Mouse (Mus musculus) stomach, embryonic 16.5 days (tissue): ENCODE results near the gene Cacfd1. TPM values are rescaled to one million over a fixed set of nuclear protein-coding genes. Genes with fewer than 3 reads are reported as not detected.

Experiments used
- ATAC-seq: fragments of 200-750 bp; cut with Nextera tagmentation; 2 replicates; pipeline ENCODE4 v1.8.0; 2017; ENCODE audit warnings: moderate number of reproducible peaks, moderate TSS enrichment; ENCODE audit not compliant: insufficient read depth, low FRiP score
- H3K27ac ChIP-seq: fragments of 300-500 bp; sonication (generic); 2 replicates; pipeline ENCODE4 v1.5.1; 2014; ENCODE audit warnings: low read length
- H3K27me3 ChIP-seq: fragments of 300-500 bp; sonication (generic); 2 replicates; pipeline ENCODE4 v1.6.1; 2014; ENCODE audit warnings: low read length, control low read depth, mixed read lengths; ENCODE audit not compliant: control insufficient read depth, insufficient read depth
- H3K36me3 ChIP-seq: fragments of 300-500 bp; sonication (generic); 2 replicates; pipeline ENCODE4 v1.6.1; 2014; ENCODE audit warnings: low read length; ENCODE audit not compliant: control insufficient read depth, insufficient read depth
- H3K4me1 ChIP-seq: fragments of 300-500 bp; sonication (generic); 2 replicates; pipeline ENCODE4 v1.6.1; 2014; ENCODE audit warnings: low read length, control low read depth, mixed read lengths; ENCODE audit not compliant: control insufficient read depth, insufficient read depth
- H3K4me2 ChIP-seq: fragments of 300-500 bp; sonication (generic); 2 replicates; pipeline ENCODE4 v1.6.1; 2014; ENCODE audit warnings: low read depth, low read length, mixed read lengths
- H3K4me3 ChIP-seq: fragments of 300-500 bp; sonication (generic); replicated peaks from 2 replicates; pipeline ENCODE4 v1.5.1; 2014; ENCODE audit warnings: mild to moderate bottlenecking, low read length
- H3K9ac ChIP-seq: fragments of 300-500 bp; sonication (generic); 2 replicates; pipeline ENCODE4 v1.6.1; 2014; ENCODE audit warnings: low read length
- H3K9me3 ChIP-seq: fragments of 300-500 bp; sonication (generic); replicated peaks from 2 replicates; pipeline ENCODE4 v1.6.1; 2016; ENCODE audit warnings: low read length, control low read depth; ENCODE audit not compliant: control insufficient read depth
- WGBS: fragments of 180-500 bp; shearing (Covaris S2); extraction: QIAGEN DNeasy Blood & Tissue Kit; methylation state at CpG from one replicate; pipeline ENCODE4 v1.1.7; 2014; 5-methylcytosine and 5-hydroxymethylcytosine counted together
- polyA plus RNA-seq: library from polyadenylated mRNA; unstranded; fragments of >200 nt; fragmentation: Nextera tagmentation; extraction: Ambion mirVana; gene quantifications from 2 replicates; pipeline ENCODE4 v1.2.1, GENCODE M21; 2015

Cacfd1 gene
- 60.7 and 63.4 TPM in 2 replicates for polyA plus RNA-seq

DNA sequence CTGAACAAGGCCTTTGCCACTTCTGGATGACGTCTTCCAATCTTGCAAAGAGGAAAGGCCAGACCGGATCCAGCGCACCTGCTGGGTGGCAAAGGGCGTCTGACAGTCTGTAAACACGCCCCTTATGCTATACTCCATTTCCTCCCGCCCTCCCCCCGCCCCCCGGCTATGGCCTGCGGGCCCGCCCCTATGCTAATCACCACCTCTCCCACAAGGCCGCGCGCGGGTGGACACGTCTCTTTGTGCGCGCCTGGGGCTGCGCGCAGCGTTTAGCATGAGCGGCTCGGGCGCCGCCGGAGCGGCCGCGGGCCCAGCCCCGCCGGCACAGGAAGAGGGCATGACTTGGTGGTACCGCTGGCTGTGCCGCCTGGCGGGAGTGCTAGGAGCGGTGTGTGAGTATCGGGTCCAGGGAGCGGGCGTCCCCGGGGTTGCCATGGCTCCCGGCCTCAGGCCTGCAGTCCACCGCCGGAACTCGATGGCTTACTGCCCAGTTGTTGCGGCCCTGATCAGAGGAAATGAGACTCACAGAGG lies at the start of gene Cacfd1:
TSS of gene Cacfd1 (plus strand) at position 213 of the 531 bp plus-strand sequence.
- peak; percentile 98 for ATAC-seq
- Histone ChIP-seq H3K4me1 (peaks cover 18% of the 10 kb centered on the region), H3K27ac (peak within 1 kb of the TSS; percentile 83), H3K9me3 (no peaks in the 10 kb centered on the region), H3K9ac (peak within 1 kb of the TSS; percentile 96), H3K36me3 (peaks cover 3% of the 10 kb centered on the region; the same call in 1 of the 2 replicates), H3K4me3 (peak within 1 kb of the TSS; percentile 88), H3K4me2 (peak within 1 kb of the TSS; percentile 91), H3K27me3 (no peaks in the 10 kb centered on the region)
- under 1% methylated on average over 43 of the region's 43 CpGs for WGBS

DNA sequence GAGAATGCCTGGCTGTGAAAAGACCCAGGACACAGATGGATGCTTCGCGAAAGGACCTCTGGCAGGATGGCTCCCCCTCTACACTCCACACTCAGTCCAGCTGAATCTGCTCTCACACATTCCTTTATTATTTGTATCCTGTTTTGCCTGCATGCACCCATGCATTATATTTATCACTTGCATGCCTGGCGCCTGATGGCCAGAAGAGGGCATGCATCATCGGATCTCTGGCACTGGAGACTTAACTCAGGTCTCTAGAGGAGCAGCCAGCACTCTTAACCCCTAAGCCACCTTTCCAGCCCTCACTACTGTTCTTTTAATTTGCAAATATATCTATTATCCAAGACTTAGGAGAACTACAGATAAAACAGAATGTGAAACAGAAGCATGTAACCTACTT lies 49.0 kb upstream of the Cacfd1 start:
- H3K4me2 ChIP-seq, result no peak overlapping the region
- peaks cover 5% of the 10 kb centered on the region for H3K4me1 ChIP-seq
- H3K9ac ChIP-seq, result no peak overlapping the region
- H3K27ac ChIP-seq, result no peak overlapping the region
- no peak overlapping the region for H3K4me3 ChIP-seq
- WGBS, result 76% methylated on average over 4 of the region's 4 CpGs
- no peaks in the 10 kb centered on the region for H3K27me3 ChIP-seq
- no peak for ATAC-seq
- H3K9me3 ChIP-seq, result no peaks in the 10 kb centered on the region
- peaks cover 19% of the 10 kb centered on the region; the same call in 1 of the 2 replicates for H3K36me3 ChIP-seq

- Histone ChIP-seq H3K4me2 (peak within 1 kb of the TSS; percentile 66), H3K27me3 (no peaks in the 10 kb centered on the region), H3K4me3 (peak within 1 kb of the TSS; percentile 86), H3K9me3 (no peaks in the 10 kb centered on the region), H3K9ac (peak within 1 kb of the TSS; percentile 92), H3K27ac (peak within 1 kb of the TSS; percentile 99), H3K4me1 (peaks cover 5% of the 10 kb centered on the region), H3K36me3 (peaks cover 7% of the 10 kb centered on the region; the same call in 1 of the 2 replicates)
- under 1% methylated on average over 50 of the region's 50 CpGs for WGBS
- peak; percentile 93 for ATAC-seq
Measured at GRCm38 (mm10) chr2:26963923-26964723, 45.6 kb upstream of the Cacfd1 start, which contains the start of gene Rexo4. TSS of gene Rexo4 (minus strand) at chr2:26964386.

GRCm38 (mm10) chr2:26964724-26965370 lies 44.9 kb upstream of the Cacfd1 start:
- WGBS, result 12% methylated on average over 14 of the region's 14 CpGs
- Histone ChIP-seq H3K4me1 (peaks cover 5% of the 10 kb centered on the region), H3K27me3 (no peaks in the 10 kb centered on the region), H3K36me3 (peaks cover 7% of the 10 kb centered on the region; the same call in 1 of the 2 replicates), H3K9ac (peak overlapping the region; percentile 92), H3K27ac (peak overlapping the region; percentile 99), H3K9me3 (no peaks in the 10 kb centered on the region), H3K4me2 (peak overlapping the region; percentile 66), H3K4me3 (peak overlapping the region; percentile 86)
- ATAC-seq, result no peak

DNA sequence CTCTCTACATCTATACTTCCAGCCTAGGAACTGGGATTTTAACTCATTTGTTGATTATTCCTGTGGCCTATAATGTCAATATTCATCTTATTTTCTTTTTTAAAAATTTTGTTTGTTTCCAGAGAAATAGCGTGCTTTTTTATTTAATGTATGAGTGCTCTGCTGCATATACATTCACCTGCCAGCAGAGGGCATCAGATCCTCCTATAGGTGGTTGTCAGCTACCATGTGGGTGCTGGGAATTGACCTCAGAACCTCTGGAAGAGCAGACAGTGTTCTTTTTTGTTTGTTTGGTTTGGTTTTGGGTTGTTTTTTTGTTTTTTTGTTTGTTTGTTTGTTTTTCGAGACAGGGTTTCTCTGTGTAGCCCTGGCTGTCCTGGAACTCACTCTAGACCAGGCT lies 42.5 kb upstream of the Cacfd1 start:
- 69% methylated on average over 2 of the region's 2 CpGs for WGBS
- no peak overlapping the region for H3K9ac ChIP-seq

GRCm38 (mm10) chr2:26973116-26973515 lies 36.6 kb upstream of the Cacfd1 start, which contains the start of gene Adamts13:
TSS of gene Adamts13 (plus strand) at chr2:26973416.
- Histone ChIP-seq H3K4me2 (no peak within 1 kb of the TSS), H3K4me3 (no peak within 1 kb of the TSS), H3K27ac (no peak within 1 kb of the TSS), H3K27me3 (no peaks in the 10 kb centered on the region), H3K4me1 (peaks cover 3% of the 10 kb centered on the region; the same call in 1 of the 2 replicates), H3K9ac (no peak within 1 kb of the TSS), H3K9me3 (no peaks in the 10 kb centered on the region), H3K36me3 (no peaks in the 10 kb centered on the region)
- 46% methylated on average over 3 of the region's 3 CpGs for WGBS
- ATAC-seq, result no peak

More for the DNA sequence above, 42.5 kb upstream of the Cacfd1 start:
- H3K36me3 ChIP-seq, result no peaks in the 10 kb centered on the region
- H3K9me3 ChIP-seq, result no peaks in the 10 kb centered on the region
- no peak overlapping the region for H3K4me2 ChIP-seq
- no peak for ATAC-seq
- peaks cover 5% of the 10 kb centered on the region; the same call in 1 of the 2 replicates for H3K4me1 ChIP-seq
- H3K27me3 ChIP-seq, result no peaks in the 10 kb centered on the region
- no peak overlapping the region for H3K4me3 ChIP-seq
- H3K27ac ChIP-seq, result no peak overlapping the region

- Histone ChIP-seq H3K9me3 (no peaks in the 10 kb centered on the region), H3K4me1 (peaks cover 3% of the 10 kb centered on the region; the same call in 1 of the 2 replicates), H3K4me3 (no peak overlapping the region), H3K36me3 (no peaks in the 10 kb centered on the region), H3K9ac (no peak overlapping the region), H3K4me2 (no peak overlapping the region), H3K27me3 (no peaks in the 10 kb centered on the region), H3K27ac (no peak overlapping the region)
- 21% methylated on average over 4 of the region's 4 CpGs for WGBS
- ATAC-seq, result peak; percentile 40; the same call in 1 of the 2 replicates
Measured at GRCm38 (mm10) chr2:26973960-26974359, 35.8 kb upstream of the Cacfd1 start.

DNA sequence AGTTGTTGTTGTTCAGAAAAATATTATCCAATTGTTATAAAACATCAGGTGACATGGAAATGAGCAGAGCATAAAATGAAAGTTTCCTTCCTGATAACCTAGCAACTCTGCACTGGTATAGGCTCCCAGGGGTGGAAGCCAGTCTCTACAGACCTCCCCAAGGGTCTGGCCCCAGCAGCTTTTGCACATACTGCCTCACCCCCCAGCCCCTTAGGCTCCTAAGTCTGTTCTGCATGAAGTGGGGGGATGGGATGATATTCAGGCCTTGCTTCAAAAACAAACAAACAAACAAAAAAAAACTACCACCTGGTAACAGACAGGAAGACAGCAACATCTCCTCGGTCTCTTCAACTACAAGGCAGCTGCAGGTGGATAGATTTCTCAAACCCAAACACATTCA lies 29.4 kb upstream of the Cacfd1 start:
- Histone ChIP-seq H3K9ac (no peak overlapping the region), H3K4me3 (no peak overlapping the region), H3K4me2 (no peak overlapping the region), H3K36me3 (no peaks in the 10 kb centered on the region), H3K4me1 (no peaks in the 10 kb centered on the region), H3K27me3 (no peaks in the 10 kb centered on the region), H3K9me3 (no peaks in the 10 kb centered on the region), H3K27ac (no peak overlapping the region)
- 59% methylated on average over 1 of the region's 1 CpGs for WGBS
- ATAC-seq, result no peak

DNA sequence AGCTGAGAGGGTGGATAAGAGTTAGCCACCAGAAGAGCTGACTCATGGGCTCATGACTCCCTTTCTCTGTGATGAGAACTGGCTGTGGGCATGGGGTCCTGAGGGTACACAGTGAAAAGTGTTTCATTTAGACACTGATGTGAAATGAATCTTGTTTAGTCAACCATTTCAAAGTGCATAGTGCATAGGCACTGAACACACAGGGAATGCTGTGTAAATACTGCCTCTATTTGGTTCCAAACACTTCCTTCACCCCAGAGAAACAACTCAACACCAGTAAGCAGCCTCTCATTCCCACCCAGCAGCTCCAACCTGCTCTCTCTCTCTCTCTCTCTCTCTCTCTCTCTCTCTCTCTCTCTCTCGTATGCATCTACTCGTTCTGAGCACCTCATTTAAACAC lies 25.5 kb upstream of the Cacfd1 start:
- H3K4me2 ChIP-seq, result no peak overlapping the region
- no peaks in the 10 kb centered on the region for H3K9me3 ChIP-seq
- H3K4me3 ChIP-seq, result no peak overlapping the region
- WGBS, result 65% methylated on average over 2 of the region's 2 CpGs
- ATAC-seq, result no peak
- no peaks in the 10 kb centered on the region for H3K36me3 ChIP-seq
- H3K9ac ChIP-seq, result no peak overlapping the region
- no peaks in the 10 kb centered on the region for H3K27me3 ChIP-seq
- H3K4me1 ChIP-seq, result no peaks in the 10 kb centered on the region
- H3K27ac ChIP-seq, result no peak overlapping the region
